Mouse (Mus musculus) bone marrow, adult 2 months (tissue): ENCODE measurements around the gene Plxnc1. TPM values are rescaled to one million over a fixed set of nuclear protein-coding genes. Genes with fewer than 3 reads are reported as not detected.

Source experiments
- H3K27ac ChIP-seq: fragments of 200-500 bp; 2 replicates; pipeline ENCODE4 v1.5.1; 2012; ENCODE audit warnings: low read depth, mild to moderate bottlenecking, control low read depth, inconsistent platforms, low read length; ENCODE audit not compliant: control insufficient read depth, poor library complexity, insufficient read depth
- H3K4me1 ChIP-seq: fragments of 200-500 bp; 2 replicates; pipeline ENCODE4 v1.6.1; 2011; ENCODE audit warnings: low read length; ENCODE audit not compliant: control insufficient read depth, insufficient read depth
- H3K4me3 ChIP-seq: fragments of 200-500 bp; replicated peaks from 2 replicates; pipeline ENCODE3; 2011; ENCODE audit warnings: mild to moderate bottlenecking, low read depth, low read length, control low read depth; ENCODE audit not compliant: control insufficient read depth
- CTCF ChIP-seq: fragments of 200-500 bp; IDR thresholded peaks from 2 replicates; pipeline ENCODE4 v1.5.1; 2011; ENCODE audit warnings: low read length, control low read depth; ENCODE audit not compliant: control insufficient read depth, insufficient read depth
- POLR2A ChIP-seq: fragments of 200-500 bp; IDR thresholded peaks from 2 replicates; pipeline ENCODE4 v1.6.1; 2011; ENCODE audit warnings: low read depth, mild to moderate bottlenecking, control low read depth, low read length, borderline replicate concordance; ENCODE audit not compliant: control insufficient read depth
- WGBS: fragments of 180-500 bp; shearing (Covaris S2); methylation state at CpG from one replicate; pipeline ENCODE4 v1.1.7; 2018; 5-methylcytosine and 5-hydroxymethylcytosine counted together
- polyA plus RNA-seq: library from polyadenylated mRNA; stranded (reverse); fragments of >200 nt; gene quantifications from 2 replicates; pipeline ENCODE4 v1.2.4, GENCODE M21; 2011; ENCODE audit warnings: low replicate concordance; ENCODE audit not compliant: missing spikeins, insufficient read depth, insufficient read length

The Plxnc1 gene
- polyA plus RNA-seq, 1 experiment, result 16.4 TPM

DNA sequence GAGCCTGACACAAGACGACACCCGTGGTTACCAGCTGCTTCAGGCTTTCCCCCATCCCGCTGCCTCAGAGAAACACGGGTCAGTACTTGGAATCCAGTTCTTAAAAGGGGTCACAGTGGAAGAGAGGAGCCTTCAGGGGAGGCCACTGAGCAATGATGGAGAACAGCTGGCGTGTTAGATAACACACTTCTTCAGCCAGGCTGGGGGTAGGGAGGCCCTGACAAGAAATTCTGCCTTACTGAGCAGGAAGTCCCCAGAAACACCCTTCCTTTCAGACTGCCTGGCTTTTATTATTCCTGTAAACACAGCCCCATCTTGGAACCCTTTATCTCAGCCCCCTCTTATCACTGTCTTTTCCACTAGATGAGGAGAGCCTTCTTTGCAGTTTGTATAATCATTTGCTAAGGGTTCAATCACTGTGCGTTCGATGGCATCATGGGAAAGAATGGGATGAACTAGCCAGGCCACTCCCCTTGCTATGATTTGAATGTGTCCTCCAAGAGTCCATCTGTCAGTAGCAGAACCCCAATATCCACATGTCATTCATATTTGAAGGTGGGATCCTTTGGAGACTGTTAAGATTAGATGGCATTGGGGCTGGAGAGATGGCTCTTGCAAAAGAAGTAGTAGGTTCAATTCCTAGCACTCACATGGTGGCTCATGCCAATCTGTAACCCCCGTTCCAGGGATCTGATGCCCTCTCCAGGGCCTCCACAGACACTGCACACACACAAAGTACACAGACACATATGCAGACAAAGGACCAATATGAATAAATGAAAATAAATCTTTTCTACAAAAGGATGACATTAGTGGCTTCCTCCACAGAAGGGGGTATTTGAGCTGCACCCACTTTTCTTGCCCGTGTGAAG lies 12.4 kb downstream of the Plxnc1 start:
- Histone ChIP-seq H3K4me1 (peaks cover 6% of the 10 kb centered on the region; the same call in 1 of the 2 replicates), H3K4me3 (no peak overlapping the region), H3K27ac (peak overlapping the region; percentile 49)
- WGBS, result 35% methylated on average over 9 of the region's 9 CpGs
- TF ChIP-seq CTCF, result peak; percentile 14; the same call in 1 of the 2 replicates
- TF ChIP-seq POLR2A, result no peak

DNA sequence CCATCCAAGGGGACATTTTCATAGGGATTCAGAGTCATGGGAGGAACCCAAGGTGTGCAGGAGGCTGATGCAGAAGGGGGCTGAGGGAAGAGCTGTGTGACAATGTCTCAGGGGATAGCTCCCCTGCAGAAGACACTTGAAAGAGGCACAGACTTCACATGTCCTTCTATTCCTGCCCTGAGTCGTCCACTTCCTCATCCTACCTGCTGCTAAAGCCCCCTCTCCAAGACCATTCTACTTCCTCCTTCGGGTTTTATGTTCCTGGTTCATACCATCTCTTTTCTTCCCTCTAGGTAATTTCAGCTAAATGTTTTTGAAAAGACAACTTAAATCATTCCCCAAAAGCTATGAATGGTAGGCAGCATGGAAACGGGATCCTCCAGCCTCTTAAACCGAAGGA lies 16.5 kb downstream of the Plxnc1 start:
- no peak for TF ChIP-seq CTCF
- TF ChIP-seq POLR2A, result no peak
- Histone ChIP-seq H3K4me1 (peaks cover 7% of the 10 kb centered on the region; the same call in 1 of the 2 replicates), H3K27ac (no peak overlapping the region), H3K4me3 (no peak overlapping the region)
- 49% methylated on average over 4 of the region's 4 CpGs for WGBS

DNA sequence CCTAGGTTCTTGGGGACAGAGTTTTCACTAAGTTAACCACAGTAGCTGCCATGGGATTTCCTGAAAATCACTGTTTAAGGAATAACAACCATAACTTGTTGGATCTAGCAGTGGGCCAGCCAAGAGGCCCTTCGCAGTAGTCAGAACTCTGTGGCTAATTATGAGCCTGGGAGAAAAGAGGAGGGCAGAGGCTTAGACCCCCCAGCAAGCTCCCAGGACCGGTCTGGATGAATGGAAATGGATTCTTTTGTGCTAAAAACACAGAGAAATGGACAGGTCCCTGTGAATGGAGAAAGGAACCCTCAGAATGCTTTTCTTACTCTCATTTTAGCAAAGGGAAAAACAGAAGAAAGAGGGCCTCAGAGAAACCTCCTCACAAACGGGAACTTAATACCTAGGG lies 18.3 kb downstream of the Plxnc1 start:
- H3K27ac ChIP-seq, result no peak overlapping the region
- no peak for TF ChIP-seq POLR2A
- no peak for TF ChIP-seq CTCF
- peaks cover 11% of the 10 kb centered on the region for H3K4me1 ChIP-seq
- no peak overlapping the region for H3K4me3 ChIP-seq
- WGBS, result 73% methylated on average over 3 of the region's 3 CpGs

DNA sequence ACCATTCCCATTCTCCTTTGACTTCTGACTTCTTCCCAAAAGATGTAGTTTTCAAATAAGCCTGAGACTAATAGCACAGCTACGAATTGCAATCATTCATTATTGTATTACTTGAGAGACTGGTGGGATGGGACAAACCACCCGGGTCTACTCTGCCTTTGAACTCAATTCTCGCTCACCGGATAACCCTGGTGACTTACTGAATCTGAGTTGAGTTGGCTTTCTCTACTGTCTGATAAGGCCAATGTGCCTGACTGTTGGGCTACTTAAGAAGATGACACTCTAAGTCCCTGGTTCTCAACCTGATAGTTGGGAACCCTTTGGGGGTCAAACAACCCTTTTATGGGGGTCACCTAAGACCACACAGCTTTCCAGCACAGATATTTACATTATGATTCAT lies 19.8 kb downstream of the Plxnc1 start:
- no peak for TF ChIP-seq CTCF
- no peak for TF ChIP-seq POLR2A
- Histone ChIP-seq H3K27ac (peak overlapping the region; percentile 38; the same call in 1 of the 2 replicates), H3K4me1 (peaks cover 11% of the 10 kb centered on the region), H3K4me3 (no peak overlapping the region)
- 64% methylated on average over 4 of the region's 4 CpGs for WGBS

DNA sequence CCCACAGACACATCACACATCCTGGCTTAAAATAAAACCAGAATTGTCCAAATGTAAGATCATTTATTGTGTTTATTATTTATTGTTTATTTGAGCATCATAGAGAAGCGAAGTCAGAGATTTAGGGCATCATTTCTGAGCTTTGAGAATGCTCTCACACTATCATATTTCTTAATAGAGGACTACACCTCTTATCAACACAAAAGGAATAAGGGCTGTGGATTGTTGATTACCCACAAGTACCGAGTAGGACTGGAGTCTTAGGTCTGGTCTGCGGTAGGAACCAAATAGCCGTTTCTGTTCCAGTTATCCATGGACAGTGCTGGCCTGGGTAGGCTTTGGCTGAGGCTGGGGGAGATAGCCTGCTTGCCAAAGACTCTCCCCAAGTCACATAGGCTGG lies 20.2 kb downstream of the Plxnc1 start:
- peaks cover 11% of the 10 kb centered on the region for H3K4me1 ChIP-seq
- no peak for TF ChIP-seq POLR2A
- TF ChIP-seq CTCF, result no peak
- H3K27ac ChIP-seq, result peak overlapping the region; percentile 38; the same call in 1 of the 2 replicates
- 62% methylated on average over 4 of the region's 4 CpGs for WGBS
- H3K4me3 ChIP-seq, result no peak overlapping the region

DNA sequence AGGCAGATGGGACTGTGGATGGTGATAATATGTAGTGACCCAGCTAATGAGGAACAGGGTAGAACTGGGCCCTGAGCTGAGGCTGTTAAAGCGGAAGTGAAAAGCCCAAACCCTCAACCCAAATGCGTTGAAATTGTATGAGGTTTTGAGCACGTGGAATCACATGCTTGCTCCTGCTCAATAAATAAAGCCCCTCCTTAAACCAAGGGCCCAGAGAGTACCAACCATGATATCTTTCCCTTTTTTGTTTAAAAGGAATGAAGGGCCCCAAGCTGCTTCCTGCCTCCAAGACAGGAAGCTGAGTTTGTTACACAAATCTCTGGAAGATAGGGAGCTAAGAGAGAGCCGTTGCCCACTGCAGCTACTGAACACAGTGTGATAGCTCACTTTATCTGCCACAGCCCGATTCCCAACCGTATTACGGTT lies 21.3 kb downstream of the Plxnc1 start:
- TF ChIP-seq CTCF, result no peak
- TF ChIP-seq POLR2A, result no peak
- H3K4me3 ChIP-seq, result no peak overlapping the region
- WGBS, result 2% methylated on average over 7 of the region's 7 CpGs
- H3K27ac ChIP-seq, result peak overlapping the region; percentile 46
- peaks cover 11% of the 10 kb centered on the region for H3K4me1 ChIP-seq

DNA sequence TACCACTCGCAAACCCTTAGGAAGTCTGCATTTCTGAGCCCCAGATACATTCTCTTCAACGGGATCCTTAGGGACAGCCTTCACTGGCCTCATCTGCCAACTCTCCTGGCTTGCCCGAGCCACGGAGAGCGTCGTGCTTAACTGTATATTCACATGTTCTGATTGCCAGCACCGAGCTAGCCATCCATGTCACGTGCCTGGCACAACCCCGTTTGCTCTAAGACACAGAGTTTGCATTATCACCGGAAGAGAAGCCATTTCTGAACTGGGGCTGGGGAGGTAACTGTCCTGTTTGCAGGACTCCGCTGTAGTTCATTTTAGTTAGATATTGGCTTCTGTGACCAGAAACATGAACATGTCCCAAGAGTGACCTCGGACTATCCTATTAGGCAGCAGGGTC lies 21.8 kb downstream of the Plxnc1 start:
- TF ChIP-seq CTCF (no peak), POLR2A (no peak)
- Histone ChIP-seq H3K4me3 (no peak overlapping the region), H3K4me1 (peaks cover 9% of the 10 kb centered on the region), H3K27ac (peak overlapping the region; percentile 46; the same call in 1 of the 2 replicates)
- 61% methylated on average over 12 of the region's 12 CpGs for WGBS

DNA sequence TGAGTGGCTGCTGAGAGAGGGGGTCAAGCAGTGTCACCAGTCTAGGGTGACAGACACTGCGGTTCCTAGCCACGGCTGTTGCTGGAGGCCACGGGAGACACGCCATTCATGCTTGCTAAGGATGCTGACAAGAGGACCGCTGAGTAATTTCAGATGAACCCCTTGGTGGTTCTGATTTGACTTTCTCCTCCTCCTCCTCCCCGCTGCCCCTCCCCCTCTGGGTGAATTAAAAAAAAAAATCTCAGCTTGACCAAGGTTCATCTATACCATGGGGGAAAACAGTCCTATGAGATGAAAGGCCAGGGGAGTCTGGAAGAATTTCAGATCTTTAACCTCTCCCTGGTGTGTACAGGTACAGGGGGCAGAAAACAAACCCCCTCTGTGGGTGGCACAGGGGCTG lies 22.9 kb downstream of the Plxnc1 start:
- no peak overlapping the region for H3K4me3 ChIP-seq
- peaks cover 7% of the 10 kb centered on the region for H3K4me1 ChIP-seq
- WGBS, result 86% methylated on average over 6 of the region's 6 CpGs
- no peak overlapping the region for H3K27ac ChIP-seq
- TF ChIP-seq POLR2A (no peak), CTCF (no peak)
